Mouse (Mus musculus): ENCODE data around the gene Saa2. TPM values are rescaled to one million over a fixed set of nuclear protein-coding genes. Genes with fewer than 3 reads are reported as not detected.

Saa2 gene
- total RNA-seq, 2 experiments from 2014 or later: not detected

DNA sequence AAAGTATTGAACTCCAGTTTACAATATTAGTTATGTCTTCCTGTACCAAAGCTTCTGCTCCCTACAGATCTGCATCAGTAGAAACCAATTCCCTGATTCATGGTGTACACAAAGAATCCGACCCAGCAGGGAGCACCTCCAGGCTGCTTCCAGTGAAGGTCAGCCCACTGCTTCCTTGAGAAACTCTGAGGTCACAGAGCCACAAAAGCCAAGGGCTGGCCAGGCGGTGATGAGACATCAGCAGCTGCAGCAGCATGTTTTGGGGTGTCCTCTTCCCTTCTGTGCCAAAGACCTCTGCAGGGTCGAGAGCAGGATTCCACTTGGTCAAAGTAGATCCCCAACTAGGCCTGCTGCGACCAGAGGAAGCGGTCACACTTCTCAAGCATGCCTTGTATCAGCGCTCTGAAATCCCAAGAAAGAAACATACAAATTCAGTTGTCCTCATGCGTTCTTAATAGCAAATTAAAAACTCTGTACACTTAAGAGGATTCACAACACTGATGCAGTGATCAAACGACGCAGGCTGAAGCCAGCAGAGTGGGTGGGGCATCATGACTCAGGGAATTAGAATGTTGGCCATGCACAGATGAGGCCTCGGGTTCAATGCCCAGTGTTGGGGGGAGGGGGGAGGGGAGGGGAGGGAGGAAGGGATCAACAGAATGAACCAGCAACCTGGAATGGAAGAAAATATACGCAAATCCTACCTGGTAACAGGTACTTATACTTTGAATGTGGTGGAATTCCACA lies 9.6 kb downstream of the Saa2 start:
- DNase-seq (ENCODE audit: low spot score in 2 of 2): no peak

DNA sequence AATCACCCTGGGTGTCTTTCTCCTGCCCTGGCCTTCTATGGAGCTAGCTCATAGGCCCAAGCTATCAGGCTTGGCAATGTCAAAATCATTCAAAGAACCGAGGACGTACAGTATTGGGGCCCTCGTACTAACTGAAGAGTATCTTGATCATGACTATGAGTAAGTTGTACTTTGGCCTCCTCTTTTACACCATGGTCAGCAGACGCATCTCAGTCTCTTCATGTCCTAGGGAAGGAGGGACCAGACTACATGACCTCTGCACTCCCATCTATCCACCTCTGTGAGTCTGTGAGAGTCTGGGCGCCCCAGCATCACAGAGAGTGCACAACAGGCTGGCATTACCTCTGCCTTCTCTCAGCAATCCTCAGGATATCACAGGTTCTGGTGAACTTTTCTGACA lies 11.0 kb downstream of the Saa2 start:
- DNase-seq (ENCODE audit: low spot score in 2 of 2): no peak

DNA sequence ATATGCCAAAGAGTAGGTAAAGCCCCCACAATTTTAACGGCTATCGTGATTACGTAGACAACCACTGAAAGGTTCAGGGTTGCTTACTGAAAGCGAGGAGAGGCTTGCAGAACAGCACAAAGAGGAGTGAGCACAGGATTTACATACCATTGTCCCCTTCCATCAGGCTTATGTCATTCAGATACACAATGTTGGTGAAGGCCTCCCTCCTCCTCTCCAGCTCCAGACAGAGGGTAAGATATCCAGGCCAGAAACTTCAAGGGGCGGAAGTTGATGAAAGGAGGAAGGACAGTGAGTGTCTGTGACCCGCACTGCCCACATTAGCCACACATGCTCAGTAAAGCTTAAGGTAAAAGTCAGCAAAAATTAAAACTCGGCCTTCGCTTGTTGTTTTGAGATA lies 13.1 kb downstream of the Saa2 start:
- no peak for DNase-seq (ENCODE audit: low spot score in 2 of 2)

DNA sequence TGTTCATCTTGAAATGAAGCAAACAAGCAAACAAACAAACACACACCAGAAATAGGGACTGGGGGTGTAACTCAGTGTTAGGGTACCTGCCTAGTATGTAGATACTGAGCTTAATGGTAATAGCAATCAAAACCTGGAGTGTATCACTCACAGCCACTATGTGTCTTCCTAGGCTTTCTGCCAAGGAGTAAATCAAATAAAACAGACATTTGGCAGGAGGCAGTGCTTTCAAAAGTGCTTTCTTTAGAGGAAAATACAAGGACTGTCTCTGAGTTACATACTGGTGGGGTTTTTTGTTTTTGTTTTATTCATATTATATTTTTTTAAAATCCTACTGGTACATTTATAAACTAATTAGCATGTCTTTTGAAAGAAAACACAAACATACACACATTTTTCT lies 15.8 kb downstream of the Saa2 start:
- DNase-seq (ENCODE audit: low spot score in 2 of 2): no peak

DNA sequence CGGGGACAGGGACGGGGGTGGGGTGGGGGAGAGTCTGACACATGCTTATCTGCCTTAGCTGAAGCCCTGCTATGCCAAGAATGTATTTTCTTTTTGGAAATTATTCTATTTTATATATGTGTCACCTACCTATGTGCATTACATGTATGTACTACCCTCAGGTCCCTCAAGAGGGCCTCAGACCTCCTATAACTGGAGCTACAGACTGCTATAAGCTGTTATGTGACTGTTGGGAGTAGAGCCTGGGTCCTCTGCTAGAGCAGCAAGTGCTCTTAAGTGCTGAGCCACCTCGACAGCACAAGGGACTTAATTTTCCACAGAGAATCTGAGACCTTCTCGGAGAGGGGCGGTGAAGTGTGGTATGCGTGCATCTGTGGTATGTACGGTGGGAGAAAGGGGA lies 16.9 kb downstream of the Saa2 start:
- no peak for DNase-seq (ENCODE audit: low spot score in 2 of 2)

DNA sequence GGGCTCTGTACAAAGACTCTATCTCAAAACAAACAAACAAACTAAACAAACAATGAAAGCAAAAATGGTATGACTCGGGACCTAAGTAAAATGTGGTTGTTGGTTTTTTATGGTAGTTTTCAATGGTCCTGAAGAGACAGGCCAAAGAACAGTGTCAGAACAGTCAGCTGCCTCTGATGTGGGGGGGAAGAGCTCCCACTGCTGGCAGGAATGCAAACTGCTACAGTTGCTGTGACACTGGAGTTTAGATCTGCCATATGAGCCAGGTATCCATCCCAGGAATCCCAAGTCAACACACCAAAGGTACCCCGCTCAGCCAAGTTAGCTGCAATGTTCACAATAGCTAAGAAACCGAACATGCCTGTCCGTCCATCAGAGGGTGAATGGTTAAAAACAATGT lies 19.1 kb downstream of the Saa2 start:
- no peak for DNase-seq (ENCODE audit: low spot score in 2 of 2)

DNA sequence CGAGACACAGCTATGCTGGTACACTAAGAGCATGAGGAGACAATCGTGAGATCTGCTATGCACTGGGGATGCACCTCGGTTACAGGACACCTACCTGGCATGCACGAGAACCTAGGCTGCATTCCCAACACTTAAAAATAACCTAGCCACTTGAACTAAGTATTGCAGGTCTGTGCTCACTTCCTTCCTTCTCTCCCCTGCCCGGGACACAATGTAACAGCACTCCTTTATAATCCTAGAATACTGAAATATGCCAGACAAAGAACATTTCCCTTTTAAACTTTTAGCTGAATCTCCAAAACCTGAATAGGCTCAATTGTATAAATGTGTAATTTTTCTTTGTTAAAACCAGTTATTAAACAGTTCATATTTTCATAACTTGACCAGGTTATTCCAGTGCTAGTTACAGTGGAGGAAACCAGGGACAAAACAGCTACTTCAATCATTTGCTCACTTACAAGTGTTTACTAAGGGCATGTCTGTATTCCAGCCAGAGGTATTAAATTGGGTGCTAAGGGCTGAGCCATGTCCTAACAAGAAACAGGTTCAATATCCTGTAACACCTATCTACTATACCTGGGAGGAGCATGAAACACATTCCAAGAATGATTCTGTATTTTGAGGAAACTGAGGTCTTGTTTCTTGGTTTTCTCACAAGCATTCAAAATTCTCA lies 37.7 kb downstream of the Saa2 start:
- DNase-seq (ENCODE audit: low spot score in 2 of 2): no peak

DNA sequence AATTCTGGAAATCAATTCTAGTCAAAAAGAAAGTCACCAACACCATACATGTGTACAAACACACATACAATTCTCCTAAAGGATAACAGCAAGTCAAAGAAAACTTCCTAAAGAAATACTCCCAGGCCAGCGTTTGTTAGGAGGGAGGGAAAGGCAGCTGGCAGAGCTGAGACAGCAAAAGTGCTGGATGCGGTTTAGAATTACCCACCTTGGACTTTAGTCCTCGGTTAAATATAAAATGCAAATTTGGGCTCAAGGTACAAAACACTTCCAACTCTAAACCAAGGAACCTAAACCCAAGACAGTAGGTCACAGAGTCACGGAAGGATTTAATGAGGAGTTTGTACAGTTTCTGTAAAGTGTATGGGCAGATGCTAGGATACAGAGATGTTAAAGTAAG lies 42.3 kb downstream of the Saa2 start:
- no peak for DNase-seq (ENCODE audit: low spot score in 2 of 2)

DNA sequence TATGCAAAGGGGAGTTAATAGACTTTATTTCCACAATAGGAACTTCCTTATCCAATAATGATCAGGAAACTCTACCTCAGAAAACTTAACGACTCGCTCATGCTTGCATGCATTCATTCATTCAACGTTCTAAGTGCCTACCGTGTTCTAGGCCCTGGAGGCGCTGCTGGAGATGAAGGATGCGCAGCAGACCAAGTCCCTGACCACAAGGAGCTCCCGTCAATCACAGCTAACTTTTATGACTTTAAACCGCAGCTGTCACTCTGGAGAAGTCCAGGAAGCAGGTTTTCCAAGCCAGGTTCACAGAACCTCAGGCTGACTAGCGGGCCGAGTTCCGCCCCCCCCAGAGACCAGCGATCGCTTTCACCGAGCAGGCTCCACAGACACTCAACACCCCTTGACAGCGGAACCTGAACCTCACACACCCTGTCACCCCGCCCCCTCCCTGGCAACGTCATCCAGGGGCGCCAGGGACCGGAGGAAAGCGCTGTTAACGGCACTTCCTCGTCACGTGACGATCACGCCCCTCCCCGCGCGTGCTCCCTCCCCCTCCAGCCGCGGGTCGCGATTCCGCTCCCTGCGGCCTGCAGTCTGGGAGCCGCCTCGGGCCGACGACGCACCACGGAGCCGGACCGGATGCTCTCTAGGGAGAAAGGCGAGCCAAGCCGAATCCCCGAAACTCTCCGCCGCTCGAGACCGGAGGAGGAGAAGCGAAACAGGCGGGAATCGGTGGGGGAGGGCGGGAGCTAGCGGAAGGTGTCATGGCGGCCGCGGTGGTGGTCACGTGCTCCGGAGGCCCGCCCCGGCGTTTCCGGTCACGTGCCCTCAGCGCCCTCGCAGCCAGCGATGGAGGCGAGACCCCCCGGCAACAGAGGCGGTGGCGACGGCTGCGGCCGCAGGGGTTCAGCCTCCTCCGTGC lies 44.0 kb downstream of the Saa2 start, which contains the start of the genes Hps5 and Gtf2h1:
Gene Hps5, minus strand, starts transcription at position 778 of the 919 bp plus-strand sequence.
Gene Gtf2h1, plus strand, starts transcription at position 817 of the 919 bp plus-strand sequence.
- peak; percentile 95 to 97 for DNase-seq (ENCODE audit: low spot score in 2 of 2)

DNA sequence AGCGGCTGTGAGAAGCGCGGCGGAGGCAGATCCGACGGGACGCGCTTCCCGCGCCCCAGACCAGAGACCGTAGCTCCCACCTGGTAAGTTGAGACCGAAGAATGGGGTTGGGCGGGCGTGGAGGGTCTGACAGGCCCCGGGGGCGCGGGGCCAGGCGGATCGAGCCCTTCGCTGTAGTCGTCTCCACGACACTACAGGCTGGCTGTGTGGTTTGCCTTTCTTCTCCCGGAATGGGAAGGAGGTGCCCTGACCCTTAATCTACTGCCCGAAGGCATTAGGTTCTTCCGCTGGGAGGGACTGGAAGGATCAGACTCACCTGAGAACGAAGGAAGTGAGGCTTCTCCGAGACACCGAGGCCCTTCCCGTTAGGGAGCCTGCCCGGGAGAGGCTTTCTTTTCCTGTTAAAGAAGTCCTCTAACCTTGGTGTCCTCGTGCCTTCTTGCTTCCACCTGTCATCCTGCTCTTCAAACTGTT lies 44.7 kb downstream of the Saa2 start:
- DNase-seq (ENCODE audit: low spot score in 2 of 2): peak in 1 of 2 experiments; percentile 6

DNA sequence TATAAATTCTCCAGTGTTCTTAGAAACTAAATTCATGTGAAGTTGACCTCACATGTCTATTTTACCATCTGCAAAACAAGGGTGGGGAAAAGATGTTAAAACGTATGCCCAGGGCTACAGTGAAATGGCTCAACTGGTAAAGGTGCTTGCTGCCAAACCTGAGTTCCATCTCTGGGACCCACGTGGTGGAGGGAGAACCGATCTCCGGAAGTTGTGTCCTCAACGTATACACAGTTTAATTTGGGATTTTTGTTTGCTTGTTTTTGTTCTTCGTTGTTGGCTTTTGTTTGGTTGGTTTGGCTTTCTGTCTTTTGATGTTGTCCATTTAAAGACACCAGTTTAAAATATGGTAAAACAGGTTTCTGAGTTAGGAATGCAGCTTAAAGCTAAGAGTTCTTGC lies 45.2 kb downstream of the Saa2 start:
- DNase-seq (ENCODE audit: low spot score in 2 of 2): no peak

Other genes starting within 250 kb of the Saa2 start
- gene Sergef, start 112.0 kb upstream of the Saa2 start, total RNA-seq (2021): 10 to 100 TPM; 19.0 to 26.5 TPM
- under 1 TPM; 0.37 to 0.73 TPM for gene Tph1, start 79.3 kb upstream of the Saa2 start, total RNA-seq (2021)
- gene Saal1, start 41.1 kb upstream of the Saa2 start, total RNA-seq (2021): 10 to 100 TPM; 14.4 to 16.4 TPM
- gene Saa3, start 36.1 kb upstream of the Saa2 start, total RNA-seq (2021): 1 to 10 TPM; 1.1 to 1.2 TPM
- 1 to 10 TPM in 1 of 2 experiments, not detected in 1; 1.7 TPM for gene Saa4, start 19.2 kb upstream of the Saa2 start, total RNA-seq (2021)
- gene Saa1, start 8.8 kb upstream of the Saa2 start, total RNA-seq (2021): not detected
- gene Hps5, start 44.3 kb downstream of the Saa2 start, total RNA-seq (2021): 10 to 100 TPM; 25.0 to 31.2 TPM
- gene Gtf2h1, start 44.3 kb downstream of the Saa2 start, total RNA-seq (2021): 10 to 100 TPM; 39.5 to 47.1 TPM
- 100 to 1,000 TPM; 280 to 348 TPM for gene Ldha, start 89.7 kb downstream of the Saa2 start, total RNA-seq (2021)
- gene Ldhc, start 109.4 kb downstream of the Saa2 start, total RNA-seq (2021): not detected
- 10 to 100 TPM; 85.1 to 86.3 TPM for gene Tsg101, start 168.2 kb downstream of the Saa2 start, total RNA-seq (2021)
- gene Uevld, start 206.7 kb downstream of the Saa2 start, total RNA-seq (2021): 10 to 100 TPM; 22.9 to 23.6 TPM
- gene Gm9999, start 231.8 kb downstream of the Saa2 start, total RNA-seq (2021): not detected